Mouse (Mus musculus): Measurements from ENCODE around the gene Iqgap2.

DNA sequence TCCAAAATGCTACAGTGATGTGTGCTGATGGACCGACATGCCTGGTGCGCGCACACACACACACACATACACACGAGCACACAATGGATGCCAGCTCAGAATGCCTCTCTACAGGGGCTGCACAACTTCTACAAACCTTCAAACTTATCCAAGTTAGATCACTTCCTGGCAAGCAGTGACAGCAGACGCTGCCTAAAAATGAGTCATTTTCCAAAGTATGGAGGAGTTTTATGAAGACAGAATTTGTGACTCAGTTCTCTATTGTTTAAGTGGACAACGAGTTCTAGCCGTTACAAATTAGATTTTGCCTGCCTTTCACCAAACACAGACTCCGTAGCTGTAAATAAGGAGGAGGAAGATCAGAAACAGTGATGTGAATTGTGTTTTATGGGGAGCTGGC, 97.4 kb downstream of the Iqgap2 start:
- no peak for TF ChIP-seq TBP (IDR thresholded peaks at IDR 0.05; ENCODE audit: low read depth, low read length)
- no peak for TF ChIP-seq RAD21 (IDR thresholded peaks at IDR 0.05; ENCODE audit: low read depth, low read length)
- TF ChIP-seq ETS1 (IDR thresholded peaks at IDR 0.05; ENCODE audit: low read depth, low read length): no peak
- TF ChIP-seq ZKSCAN1 (IDR thresholded peaks at IDR 0.05; ENCODE audit: low read depth, low read length): no peak
- no peak for TF ChIP-seq ZC3H11A (IDR thresholded peaks at IDR 0.05; ENCODE audit: low read depth, low read length)
- TF ChIP-seq ZMIZ1 (IDR thresholded peaks at IDR 0.05; ENCODE audit: low read depth, low read length): no peak
- no peak for TF ChIP-seq ZNF384 (IDR thresholded peaks at IDR 0.05; ENCODE audit: low read depth, low read length)
